Mouse (Mus musculus) erythroblast, embryonic 14.5 days (primary cell): Measurements from ENCODE around the gene Ntrk1.

Experiments
- GATA1 ChIP-seq: IDR thresholded peaks from 2 replicates; pipeline ENCODE4 v1.6.1; 2012; ENCODE audit warnings: low read length, inconsistent platforms, mixed read lengths
- TAL1 ChIP-seq: IDR thresholded peaks from 3 replicates; pipeline ENCODE4 v1.6.1; 2012; ENCODE audit warnings: low read length, inconsistent platforms, mixed read lengths

DNA sequence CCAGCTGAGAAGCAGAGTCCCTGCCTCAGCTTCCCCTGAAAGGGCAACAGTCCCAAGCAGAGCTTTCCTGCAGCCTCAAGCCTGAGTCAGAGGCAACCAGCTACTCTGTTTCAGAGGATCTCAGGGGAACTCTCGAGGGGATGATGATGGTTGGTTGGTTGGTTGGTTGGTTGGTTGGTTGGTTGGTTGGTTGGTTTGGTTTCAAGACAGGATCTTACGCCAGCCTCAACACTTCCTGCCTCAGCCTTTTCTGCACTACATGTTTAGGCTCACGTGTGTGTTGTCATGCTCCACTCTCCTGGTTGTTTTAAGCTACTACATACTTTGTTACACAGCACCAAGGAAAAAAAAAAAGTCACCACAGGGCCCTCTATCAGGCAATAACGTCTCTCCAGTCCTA is 51.0 kb downstream of the Ntrk1 start:
- TF ChIP-seq TAL1 (no peak), GATA1 (no peak)
